Mouse (Mus musculus): ENCODE data around the gene Vmn1r227.

Gene Vmn1r227

GRCm38 (mm10) chr17:20729543-20729942 lies at the start of gene Vmn1r227:
Vmn1r227 (plus strand) TSS chr17:20729843.
- WGBS, result 45% methylated on average over 1 of the region's 1 CpGs

GRCm38 (mm10) chr17:20682543-20682942 lies 47.1 kb upstream of the Vmn1r227 start, which contains the start of gene Vmn1r226:
Vmn1r226 (plus strand) TSS chr17:20682843.

DNA sequence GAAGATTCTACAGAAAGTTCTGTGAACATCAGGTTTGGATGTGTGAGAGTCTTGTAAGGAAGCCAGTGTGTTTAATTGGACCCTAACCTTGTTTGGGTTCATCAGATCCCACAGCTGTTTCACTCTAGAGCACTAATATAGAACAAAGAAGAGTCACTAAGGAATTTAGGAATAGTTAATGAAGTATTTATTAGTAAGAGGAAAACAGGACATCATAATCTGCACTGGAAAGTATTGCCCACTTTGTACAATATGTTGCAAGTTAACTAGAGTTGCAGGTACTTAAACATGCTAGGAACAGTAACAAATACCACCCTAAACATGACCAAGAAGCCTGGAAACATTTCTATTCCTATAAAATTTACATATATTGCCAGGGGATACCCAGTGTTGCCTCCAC lies 56.4 kb downstream of the Vmn1r227 start, which contains the start of gene Vmn1r228:
Gene Vmn1r228, minus strand, starts transcription at position 101 of the 400 bp plus-strand sequence.

